Mouse (Mus musculus) kidney, adult 2 months (tissue): ENCODE measurements around the gene AI467606.

Source experiments
- CTCF ChIP-seq: fragments of 200-500 bp; conservative IDR thresholded peaks from 2 replicates; pipeline ENCODE4 v1.5.1; 2011; ENCODE audit warnings: low read depth, mild to moderate bottlenecking, control low read depth, low read length, moderate library complexity, mixed read lengths; ENCODE audit not compliant: insufficient read depth, insufficient read length
- POLR2A ChIP-seq: fragments of 200-500 bp; IDR thresholded peaks from one replicate; pipeline ENCODE4 v1.6.1; 2011; ENCODE audit warnings: low read depth, low read length, control low read depth

- TF ChIP-seq CTCF: no peak
- TF ChIP-seq POLR2A: no peak
These were observed 30.7 kb downstream of the AI467606 start, which contains the start of gene Qprt for GRCm38 (mm10) chr7:127121911-127122270.
